Mouse (Mus musculus): Measurements from ENCODE around the gene Kif1c.

Gene Kif1c

DNA sequence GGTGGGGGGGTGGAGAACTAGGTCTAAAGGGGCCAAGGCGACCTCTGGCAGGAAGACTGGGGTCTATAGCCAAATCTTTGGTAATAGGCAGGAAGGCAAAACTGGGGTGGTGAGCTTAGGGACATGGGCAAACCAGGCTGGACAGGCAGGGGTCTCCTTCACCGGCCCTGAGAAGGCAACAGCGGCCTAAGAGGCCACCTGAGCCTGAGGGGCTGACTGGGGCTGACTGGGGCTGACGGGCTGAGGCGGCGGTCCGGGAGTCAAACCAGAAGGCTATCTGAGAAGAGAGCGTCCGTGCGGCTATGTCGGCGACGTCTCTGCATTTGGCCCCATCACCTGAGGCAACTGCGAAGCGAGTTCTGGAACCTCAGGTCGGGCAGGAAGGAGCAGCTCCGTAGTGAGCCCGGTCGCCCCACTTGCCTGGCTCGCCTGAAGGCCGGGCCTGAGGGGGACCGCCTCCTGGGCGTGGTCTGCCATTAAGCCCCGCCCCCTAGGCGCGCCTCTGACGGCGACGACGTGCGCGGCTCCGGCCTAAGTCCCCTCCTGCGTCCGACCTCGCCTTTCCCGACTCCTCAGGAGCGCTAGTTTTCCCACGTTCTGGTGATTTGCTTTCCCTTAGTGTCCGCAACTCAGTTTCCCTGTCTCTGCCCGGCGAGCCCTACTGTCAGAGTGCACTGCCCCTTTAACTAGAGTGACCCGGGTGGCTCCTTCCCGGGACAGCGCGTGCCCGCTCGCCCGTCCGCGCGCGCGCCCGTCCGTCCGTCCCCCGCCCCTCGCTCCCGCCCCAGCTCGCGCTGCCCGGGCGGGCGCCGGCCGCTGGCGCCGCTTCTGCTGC, at the start of gene Kif1c, which contains the start of gene Inca1:
Kif1c (plus strand) TSS at position 827 of the 835 bp plus-strand sequence.
Inca1 (minus strand) TSS at position 434 of the 835 bp plus-strand sequence.
- CTCF ChIA-PET = interaction anchor here (0.6 to 1.0 kb wide), 3 partner anchors 33 to 175 kb away, joined by 3 read pairs; partner anchors contain the start of gene Psmb6

- CTCF ChIA-PET = no interaction called here
These were observed 49.0 kb upstream of the Kif1c start for GRCm38 (mm10) chr11:70651391-70651790.

GRCm38 (mm10) chr11:70652029-70652883, 48.1 kb upstream of the Kif1c start:
- CTCF ChIA-PET = interaction anchor here (0.8 kb wide), 1 partner anchor 48 kb away, joined by 3 read pairs; the partner anchor contains the start of genes Inca1 and Kif1c

DNA sequence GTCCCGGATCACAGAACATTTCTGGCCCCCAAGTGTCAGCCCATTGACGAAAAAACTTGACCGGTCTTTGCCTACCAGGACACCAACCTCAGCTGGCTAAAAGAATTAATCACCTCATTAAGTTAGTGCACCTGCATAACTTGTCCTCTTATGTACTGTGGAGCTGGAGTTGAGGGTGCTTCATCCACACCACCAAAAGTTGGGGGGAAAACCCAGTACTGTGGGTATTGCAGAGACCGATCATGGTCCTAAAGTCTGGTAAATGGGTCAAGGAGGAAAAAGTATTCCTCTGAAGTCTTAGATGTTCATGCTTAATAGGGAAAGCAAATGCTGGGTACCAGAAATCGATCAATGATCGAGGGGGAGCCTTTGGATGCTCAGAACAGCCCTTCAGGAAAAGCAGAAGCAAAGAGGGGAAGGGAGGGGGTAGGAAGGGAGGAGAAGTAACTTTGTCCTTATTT, 47.4 kb upstream of the Kif1c start:
- CTCF ChIA-PET = interaction anchor here (0.8 kb wide), 1 partner anchor 47 kb away, joined by 3 read pairs; the partner anchor contains the start of genes Inca1 and Kif1c

DNA sequence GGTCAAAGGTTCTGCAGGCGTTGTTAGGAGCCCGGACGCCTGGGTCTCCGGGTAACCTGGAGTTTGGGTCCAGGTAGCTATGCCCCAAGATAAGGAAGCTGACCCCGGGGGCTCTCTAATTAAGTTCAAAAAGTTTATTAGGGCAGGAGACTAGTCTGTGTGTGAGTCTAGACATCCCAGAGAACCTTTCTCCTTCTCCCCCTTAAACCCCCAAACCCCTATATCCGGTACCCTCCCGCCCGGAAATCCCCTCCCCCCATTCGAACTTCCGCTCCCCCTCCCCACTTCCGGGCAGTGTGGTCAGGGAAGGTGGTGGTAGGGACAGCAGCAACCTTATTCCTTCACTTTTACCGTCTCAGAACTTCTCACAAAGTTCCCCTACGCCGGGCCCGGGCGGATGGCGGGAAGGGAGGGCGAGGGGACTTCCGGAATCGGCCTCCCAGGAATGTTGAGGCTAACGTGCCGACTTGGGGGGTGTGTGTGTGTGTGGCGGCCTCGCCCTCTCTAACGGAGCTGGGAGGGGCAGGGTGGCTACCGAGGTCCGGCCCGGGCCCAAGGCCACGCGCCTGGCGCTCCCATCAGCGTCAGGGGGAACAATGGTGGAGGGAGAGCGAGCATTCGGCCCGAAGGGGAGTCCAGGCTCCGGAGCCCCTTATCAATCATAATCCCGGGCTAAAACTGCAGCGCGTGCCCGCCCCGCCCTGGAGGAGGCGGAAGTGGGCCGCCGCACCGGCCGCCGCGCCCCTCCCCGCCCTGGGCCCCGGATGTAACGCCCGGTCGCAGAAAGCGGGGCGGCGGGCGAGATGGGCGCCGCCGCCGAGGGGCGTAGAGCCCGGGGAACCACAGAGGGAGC, 46.8 kb upstream of the Kif1c start:
- CTCF ChIA-PET = interaction anchor here (0.7 to 1.0 kb wide), 2 partner anchors 127 to 161 kb away, joined by 3 read pairs; no protein-coding TSS in a partner anchor

- CTCF ChIA-PET = interaction anchor here (0.7 to 1.0 kb wide), 2 partner anchors 126 to 161 kb away, joined by 3 read pairs; no protein-coding TSS in a partner anchor
These were observed 46.0 kb upstream of the Kif1c start, which contains the start of gene Pfn1 for GRCm38 (mm10) chr11:70654198-70654922. Gene Pfn1, minus strand, starts transcription at chr11:70654644.

GRCm38 (mm10) chr11:70654923-70655570, 45.3 kb upstream of the Kif1c start:
- CTCF ChIA-PET = interaction anchor here (1.0 kb wide), 2 partner anchors 13 to 15 kb away, joined by 3 read pairs; no protein-coding TSS in a partner anchor

GRCm38 (mm10) chr11:70655571-70656455, 44.5 kb upstream of the Kif1c start:
- CTCF ChIA-PET = interaction anchor here (1.0 kb wide), 2 partner anchors 12 to 14 kb away, joined by 3 read pairs; no protein-coding TSS in a partner anchor

GRCm38 (mm10) chr11:70656456-70656927, 43.9 kb upstream of the Kif1c start:
- CTCF ChIA-PET = no interaction called here

GRCm38 (mm10) chr11:70656964-70657363, 43.4 kb upstream of the Kif1c start, which contains the start of gene Eno3:
Gene Eno3, plus strand, starts transcription at chr11:70657202.
- CTCF ChIA-PET = no interaction called here

DNA sequence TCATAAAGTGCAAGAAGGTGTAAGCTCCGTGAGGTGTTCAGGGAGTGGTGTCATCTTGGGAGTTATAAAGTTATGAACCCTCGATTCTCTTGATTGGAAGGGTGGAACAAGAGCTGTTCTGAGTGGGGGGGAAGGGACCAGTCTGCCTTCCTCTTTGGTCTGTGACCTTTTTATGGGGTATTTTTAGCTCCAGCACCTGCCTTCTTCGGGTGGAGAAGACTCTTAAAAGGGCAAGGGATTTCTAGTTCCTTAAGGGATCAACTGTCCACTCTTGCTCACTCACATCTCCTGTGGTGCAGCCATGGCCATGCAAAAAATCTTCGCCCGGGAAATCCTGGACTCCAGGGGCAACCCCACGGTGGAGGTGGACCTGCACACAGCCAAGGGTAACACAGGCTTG, 42.8 kb upstream of the Kif1c start:
- CTCF ChIA-PET = no interaction called here

GRCm38 (mm10) chr11:70657991-70658390, 42.4 kb upstream of the Kif1c start:
- CTCF ChIA-PET = no interaction called here

DNA sequence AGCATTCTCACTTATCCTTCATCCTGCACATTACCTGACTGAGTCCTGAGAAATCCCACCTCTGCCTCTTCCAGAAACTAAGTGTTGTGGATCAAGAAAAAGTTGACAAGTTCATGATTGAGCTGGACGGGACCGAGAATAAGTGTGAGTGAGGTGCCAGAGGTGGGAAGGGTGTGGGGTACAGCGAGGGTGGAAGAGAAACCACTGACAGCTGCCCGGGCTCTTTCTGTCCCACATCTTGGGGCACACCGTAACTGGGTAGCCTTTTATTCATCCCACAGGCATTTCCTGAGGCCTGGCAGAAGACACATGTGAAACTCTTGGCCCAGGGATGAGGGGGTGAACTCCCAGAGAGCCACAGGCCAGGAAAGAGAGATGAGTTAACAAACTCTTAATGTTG, 41.8 kb upstream of the Kif1c start:
- CTCF ChIA-PET = no interaction called here

- CTCF ChIA-PET = no interaction called here
These were observed 41.4 kb upstream of the Kif1c start for GRCm38 (mm10) chr11:70658942-70659341.

- CTCF ChIA-PET = no interaction called here
These were observed 39.8 kb upstream of the Kif1c start for GRCm38 (mm10) chr11:70660571-70660970.

DNA sequence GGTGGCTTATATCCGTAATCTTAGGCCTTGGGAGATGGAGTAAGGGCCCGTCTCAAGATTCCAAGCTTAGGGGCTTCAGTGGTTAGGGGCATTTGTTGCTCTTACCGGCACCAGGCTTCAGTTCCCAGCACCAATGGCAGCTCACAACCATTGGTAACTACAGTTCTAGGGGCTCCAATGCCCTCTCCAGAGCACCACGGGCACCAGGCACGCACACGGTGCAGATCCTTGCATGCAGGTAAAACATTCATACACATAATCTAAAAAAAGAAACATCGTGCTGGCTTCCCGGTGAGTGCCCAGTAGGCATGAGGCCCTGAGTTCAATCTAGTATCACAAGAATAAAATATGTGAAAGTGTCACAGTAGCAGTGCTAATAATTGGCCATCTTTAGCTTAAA, 37.2 kb upstream of the Kif1c start:
- CTCF ChIA-PET = interaction anchor here (0.6 kb wide), 1 partner anchor 1244 kb away, joined by 4 read pairs; no protein-coding TSS in a partner anchor

GRCm38 (mm10) chr11:70663957-70664356, 36.4 kb upstream of the Kif1c start:
- CTCF ChIA-PET = interaction anchor here (0.7 kb wide), 1 partner anchor 13 kb away, joined by 3 read pairs; no protein-coding TSS in a partner anchor

DNA sequence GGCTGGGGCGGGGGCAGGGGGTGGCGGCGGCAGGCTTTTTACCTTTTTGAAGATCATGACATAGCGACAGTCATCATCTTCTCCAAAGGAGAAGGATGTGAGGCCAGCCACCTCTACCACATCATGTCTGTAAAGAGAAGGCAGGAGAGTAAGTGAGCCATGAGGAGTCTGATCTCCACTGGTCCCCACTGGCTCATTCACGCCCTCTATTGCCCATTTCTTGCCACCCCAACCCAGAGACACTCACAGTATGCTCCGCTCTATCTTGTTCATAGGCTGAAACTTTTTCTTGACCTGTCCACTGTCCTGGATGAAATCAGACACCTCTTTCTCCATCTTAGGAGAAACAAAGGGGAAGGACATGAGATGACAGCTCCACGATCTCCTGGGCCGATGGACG, 35.6 kb upstream of the Kif1c start:
- CTCF ChIA-PET = interaction anchor here (0.7 kb wide), 1 partner anchor 12 kb away, joined by 3 read pairs; no protein-coding TSS in a partner anchor

Measured in spleen, embryonic (tissue).